Mouse (Mus musculus): ENCODE data around the gene Gm20489.

Gene Gm20489

DNA sequence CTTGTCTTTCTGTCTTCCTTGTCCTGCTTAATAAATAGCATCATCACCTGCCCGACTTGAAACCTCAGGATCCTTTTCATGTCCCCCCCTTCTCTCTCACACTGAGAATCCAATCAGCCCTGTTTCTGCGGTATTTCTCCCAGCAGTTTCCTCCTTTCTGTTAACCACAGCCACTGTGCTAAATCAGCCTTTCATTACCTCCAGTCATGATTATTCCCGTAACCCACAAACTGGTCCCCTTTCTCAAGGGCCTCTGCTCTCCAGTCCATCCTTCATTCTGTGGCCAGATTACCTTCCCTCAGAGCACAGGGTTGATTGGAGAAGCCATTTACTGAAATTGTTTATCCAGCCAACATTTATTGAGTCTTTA lies at the start of gene Gm20489:
Gene Gm20489, minus strand, starts transcription at position 269 of the 370 bp plus-strand sequence.
- no peak for DNase-seq (ENCODE audit: low spot score in 2 of 2)

GRCm38 (mm10) chrX:101313625-101314359 lies 45.0 kb upstream of the Gm20489 start:
- DNase-seq (ENCODE audit: low spot score in 2 of 2), result no peak

DNA sequence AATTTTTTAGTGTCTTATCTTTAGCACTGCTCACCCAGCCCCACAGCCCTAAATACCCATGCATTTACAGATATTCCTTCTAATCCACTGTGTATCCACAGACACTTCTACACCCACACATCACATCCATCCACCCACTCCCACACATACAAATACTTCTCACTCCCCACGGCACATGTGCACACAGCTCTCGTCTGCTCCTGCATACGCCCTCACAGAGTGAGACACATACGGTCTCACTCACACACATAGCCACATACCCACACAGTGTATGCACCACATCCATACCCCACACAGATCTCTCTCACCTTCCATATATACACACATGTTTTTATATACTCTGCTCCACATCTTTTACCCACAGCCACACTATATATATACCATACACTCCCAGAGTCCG lies 40.5 kb upstream of the Gm20489 start:
- no peak for DNase-seq (ENCODE audit: low spot score in 2 of 2)

DNA sequence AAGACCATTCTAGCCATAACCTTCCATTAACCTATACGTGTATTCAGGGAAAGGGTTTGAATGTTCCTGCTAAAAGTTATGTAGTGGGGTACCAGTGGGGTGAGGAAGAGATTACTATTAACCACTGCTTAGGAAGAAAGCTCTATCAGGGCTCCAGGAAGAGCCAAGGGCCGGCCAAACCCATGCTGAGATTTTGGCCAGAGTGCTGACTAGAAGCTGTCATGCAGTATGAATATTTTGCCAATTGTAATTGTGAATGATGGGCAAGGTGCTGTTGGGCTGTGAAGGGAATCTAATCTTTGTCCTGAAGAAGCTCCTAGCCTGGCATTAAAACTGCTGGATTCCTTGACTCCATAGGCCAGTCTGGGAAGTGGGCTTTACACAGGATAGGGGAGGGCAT lies 35.8 kb upstream of the Gm20489 start:
- DNase-seq (ENCODE audit: low spot score in 2 of 2), result no peak

DNA sequence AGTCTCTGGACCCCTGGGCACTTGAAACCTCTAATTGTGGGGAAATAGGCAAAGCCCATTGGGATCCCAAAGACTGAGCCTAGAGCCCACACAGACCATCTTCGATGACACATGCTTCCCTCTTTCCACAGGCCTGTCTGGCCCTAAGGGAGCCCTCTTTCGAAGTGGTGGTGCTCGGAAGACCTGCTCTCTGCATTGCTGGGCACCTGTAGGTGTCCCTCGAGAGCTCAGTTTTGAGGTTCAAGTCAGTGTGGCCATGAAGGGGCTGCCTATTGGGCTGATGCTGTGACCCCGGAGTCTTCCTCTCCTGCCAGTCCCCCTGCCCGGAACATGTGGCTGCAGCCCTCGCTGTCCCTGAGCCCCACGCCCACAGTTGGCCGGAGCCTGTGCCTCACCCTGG lies 32.8 kb upstream of the Gm20489 start:
- no peak for DNase-seq (ENCODE audit: low spot score in 2 of 2)

DNA sequence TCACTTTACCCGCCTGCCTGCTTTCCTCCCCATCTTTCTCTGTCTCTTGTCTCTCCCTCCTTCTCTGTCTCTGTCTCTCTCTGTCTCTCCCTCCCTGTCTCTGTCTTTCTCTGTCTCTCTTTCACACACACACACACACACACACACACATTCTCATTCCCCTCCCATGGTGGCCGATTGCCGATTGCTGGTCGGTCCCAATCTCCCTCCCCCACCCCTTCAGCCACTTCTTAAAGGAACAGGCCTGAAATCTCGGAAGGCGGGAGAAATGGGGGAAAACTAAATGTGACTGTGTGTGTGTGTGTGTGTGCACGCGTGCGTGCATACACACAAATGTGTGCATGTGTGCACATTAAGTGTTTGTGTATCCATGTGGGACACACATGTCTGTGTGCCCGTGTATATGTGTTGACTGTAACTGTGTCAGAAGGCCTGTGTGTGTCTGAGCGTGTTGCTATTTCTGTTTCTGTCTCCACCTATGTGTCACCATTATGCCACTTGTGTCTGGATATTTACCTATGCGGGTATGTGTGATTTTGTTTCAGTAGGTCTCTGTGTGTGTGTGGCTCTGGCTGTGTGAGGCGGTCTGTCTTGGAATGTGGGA lies 31.7 kb upstream of the Gm20489 start:
- DNase-seq (ENCODE audit: low spot score in 2 of 2), result no peak

DNA sequence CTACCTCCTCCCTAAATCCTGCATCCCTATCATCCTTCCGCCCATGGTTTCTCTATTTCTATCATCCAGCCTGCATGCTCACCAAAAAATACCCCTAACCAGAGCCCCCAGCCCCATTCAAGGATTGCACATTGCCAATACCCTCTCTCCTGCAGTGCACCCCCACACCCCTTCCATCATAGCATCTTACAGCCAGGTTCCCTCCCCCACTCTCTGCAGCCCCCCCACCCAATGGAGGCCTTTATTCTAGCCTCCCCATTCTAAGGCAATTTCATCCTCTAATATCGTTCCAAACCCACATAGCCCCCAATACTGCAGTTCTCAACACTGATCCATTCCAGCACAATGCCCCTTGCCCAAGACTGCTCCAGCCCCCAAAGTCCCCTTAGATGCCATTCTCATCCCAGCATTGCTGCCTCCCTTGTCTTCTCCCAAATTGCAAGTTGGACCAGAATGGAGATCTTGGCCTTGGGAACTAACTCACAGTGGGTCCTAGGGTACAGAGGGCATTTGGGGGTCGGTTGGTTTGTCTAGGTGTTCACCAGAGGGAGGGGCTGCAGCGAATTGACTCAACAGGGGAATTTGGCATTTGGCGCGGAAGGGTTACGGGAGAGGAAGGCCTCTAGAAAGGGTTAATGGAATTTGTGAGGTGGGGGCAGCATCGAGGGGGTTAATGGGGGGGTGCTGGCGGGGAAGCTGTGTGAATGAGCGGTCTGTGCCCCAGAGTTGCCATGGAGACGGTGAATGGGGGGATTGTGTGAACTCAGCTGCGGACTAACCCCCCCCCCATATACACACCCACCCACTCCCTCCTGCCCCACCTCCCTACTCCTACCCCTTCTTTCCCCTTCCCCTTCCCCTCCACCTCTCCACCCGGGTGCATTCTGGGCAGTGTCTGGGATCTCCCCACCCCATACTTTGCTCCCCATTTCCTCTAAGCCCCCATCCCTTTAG lies 30.9 kb upstream of the Gm20489 start:
- no peak for DNase-seq (ENCODE audit: low spot score in 2 of 2)

- DNase-seq (ENCODE audit: low spot score in 2 of 2), result peak in 1 of 2 experiments; percentile 21
These were observed 30.2 kb upstream of the Gm20489 start, which contains the start of gene Nlgn3 for GRCm38 (mm10) chrX:101299055-101299454. TSS of gene Nlgn3 (plus strand) at chrX:101299168.

DNA sequence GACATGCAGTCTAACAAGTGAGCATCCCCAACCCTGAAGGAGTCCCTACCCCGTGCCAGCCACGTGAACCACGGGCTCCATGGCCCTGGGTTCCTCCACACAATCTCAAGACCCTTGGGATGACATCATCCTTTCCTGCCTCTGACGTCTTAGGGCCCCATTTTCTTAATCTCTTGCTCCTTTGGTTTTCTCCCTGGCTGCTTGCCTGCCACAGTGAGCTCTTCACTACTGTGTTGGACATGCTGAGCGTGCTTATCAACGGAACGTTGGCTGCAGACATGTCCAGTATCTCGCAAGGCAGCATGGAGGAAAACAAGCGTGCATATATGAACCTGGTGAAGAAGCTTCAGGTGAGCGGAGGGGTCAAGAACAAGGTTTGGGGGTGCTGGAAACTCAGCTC lies 21.3 kb upstream of the Gm20489 start:
- DNase-seq (ENCODE audit: low spot score in 2 of 2), result peak in 1 of 2 experiments; percentile 32

DNA sequence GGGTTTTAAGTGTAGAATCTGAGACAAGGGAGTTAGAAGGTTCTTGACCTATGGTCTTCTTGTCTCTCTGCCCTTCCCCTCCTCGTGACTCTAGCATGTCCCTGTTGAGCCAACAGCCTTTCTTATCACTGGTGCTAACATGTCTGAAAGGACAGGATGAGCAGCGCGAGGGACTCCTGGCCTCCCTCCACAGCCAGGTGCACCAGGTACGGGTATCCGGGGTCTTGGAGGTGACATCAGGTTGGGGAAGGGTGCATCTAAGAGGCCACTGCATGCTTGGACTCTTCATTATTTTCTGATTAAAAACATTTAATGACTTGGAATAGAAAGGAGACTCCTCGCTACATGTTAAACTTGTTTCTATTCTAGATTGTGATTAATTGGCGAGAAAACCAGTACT lies 20.2 kb upstream of the Gm20489 start:
- no peak for DNase-seq (ENCODE audit: low spot score in 2 of 2)

DNA sequence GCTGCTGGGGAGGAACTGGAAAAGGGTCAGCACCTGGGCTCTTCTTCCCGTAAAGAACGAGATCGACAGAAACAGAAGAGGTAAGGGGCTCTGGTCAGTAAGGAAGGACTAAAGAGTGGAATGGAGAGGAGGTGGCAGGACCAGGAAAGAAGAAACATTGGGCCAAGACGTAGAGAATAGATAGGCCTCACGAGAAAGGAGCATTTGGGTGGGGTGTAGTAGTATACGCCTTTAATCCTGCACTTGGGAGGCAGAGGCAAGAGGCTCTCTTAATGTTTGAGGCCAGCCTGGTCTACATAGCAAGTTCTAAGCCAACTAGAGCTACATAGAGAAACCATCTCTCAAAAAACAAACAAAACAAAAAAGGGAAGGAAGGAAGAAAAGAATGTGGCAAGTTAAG lies 19.6 kb upstream of the Gm20489 start:
- no peak for DNase-seq (ENCODE audit: low spot score in 2 of 2)

GRCm38 (mm10) chrX:101287543-101287942 lies 18.7 kb upstream of the Gm20489 start:
- DNase-seq (ENCODE audit: low spot score in 2 of 2), result peak in 1 of 2 experiments; percentile 50

- no peak for DNase-seq (ENCODE audit: low spot score in 2 of 2)
These were observed 17.3 kb upstream of the Gm20489 start for GRCm38 (mm10) chrX:101285953-101286670.

- peak in 1 of 2 experiments; percentile 79 for DNase-seq (ENCODE audit: low spot score in 2 of 2)
These were observed 16.7 kb upstream of the Gm20489 start for GRCm38 (mm10) chrX:101285534-101285933.

GRCm38 (mm10) chrX:101282813-101283212 lies 14.0 kb upstream of the Gm20489 start:
- DNase-seq (ENCODE audit: low spot score in 2 of 2), result no peak

DNA sequence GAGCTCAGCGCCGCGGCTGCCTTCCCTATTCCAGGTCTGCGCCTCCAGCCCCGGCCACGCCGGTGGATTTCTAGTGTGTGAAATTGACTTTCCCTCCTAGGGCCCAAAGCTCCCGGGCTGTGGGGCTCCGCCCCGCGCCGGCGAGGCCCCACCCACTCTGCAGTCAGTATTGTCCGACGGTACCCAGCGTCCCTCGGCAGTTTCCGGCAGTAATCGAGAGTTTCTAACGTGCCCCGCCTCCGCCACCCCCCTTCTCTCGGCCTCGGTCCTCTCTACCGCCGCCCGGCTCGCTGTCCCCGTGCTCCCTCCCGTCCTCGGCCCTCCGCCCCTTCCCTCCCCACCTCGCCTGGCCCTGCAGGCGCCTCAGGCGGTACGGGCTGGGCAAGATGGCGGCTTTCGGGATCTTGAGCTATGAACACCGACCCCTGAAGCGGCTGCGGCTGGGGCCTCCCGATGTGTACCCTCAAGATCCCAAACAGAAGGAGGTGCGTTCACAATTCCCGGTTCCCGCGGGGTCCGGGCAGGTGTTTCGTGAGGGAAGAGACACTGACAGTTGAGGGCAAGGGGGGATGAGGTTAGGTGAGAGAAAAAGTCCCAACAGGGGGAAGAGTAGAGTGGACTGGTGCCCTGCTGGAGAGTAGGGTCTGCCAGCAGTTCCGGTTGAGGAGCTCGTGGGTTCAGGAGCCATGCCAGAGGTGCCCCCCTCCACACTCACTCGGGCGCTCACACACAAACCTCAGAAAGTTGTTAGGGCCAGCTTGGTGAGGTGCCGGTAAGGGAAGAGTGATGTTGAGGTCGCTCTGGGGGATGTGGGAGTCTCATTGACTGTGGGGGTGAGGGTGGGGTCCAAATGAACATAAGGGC lies 5.3 kb upstream of the Gm20489 start, which contains the start of gene Med12:
Gene Med12, plus strand, starts transcription at position 156 of the 864 bp plus-strand sequence.
- peak; percentile 76 to 94 for DNase-seq (ENCODE audit: low spot score in 2 of 2)

DNA sequence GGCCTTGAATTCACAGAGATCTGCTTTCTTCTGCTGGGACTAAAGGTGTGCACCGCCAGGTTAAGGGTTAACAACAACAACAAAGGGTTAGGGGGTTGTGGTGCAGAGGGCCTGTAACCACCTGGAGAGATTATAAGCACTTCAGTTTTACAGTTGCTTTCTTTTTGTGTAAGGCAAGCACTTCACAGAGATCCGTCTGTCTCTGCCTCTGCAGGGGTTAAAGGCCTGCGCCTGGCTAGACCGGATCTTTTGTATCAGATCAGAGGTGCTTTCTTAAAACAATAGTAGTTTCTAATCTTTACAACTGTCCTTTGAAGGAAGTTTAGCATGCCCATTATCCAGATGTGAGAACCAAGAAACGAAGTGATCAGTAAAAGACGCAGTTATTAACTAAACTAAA lies 4.6 kb upstream of the Gm20489 start:
- no peak for DNase-seq (ENCODE audit: low spot score in 2 of 2)

DNA sequence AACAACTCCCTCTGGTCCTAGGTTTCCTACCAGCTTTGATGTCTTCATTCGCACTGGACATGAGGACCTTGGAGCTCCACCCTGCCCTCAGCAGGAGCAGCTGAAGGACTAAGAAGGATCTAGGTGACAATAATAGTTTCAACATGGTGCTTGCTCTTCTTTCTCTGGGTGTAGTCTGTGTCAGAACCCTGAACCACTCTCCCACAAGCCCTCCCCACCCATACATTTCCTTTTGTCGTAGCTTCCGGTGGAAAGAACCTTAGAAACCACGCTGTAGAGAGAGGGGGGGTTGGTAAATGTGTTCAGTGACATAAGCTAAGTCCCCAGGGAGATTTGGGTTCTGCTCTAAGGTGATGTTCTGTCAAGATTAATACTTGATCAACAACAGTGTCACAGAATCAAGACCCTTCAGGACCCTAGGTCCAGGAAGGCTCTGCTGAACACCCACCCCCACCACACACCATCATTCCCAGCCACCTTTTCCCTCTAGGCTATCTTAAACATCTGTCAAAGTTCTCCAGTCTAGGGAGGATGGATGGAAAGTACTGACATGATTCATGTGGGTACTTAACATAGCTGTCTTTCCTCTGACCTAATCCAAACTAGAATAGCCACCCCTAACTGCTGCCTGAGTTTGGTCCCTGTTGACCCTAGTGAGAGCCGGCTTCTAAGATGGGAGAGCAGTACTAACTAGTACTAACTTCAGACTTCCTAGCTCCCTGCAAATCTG lies 633 bp downstream of the Gm20489 start, which contains the start of gene Il2rg:
Gene Il2rg, minus strand, starts transcription at position 231 of the 730 bp plus-strand sequence.
- DNase-seq (ENCODE audit: low spot score in 2 of 2), result peak in 1 of 2 experiments; percentile 42

DNA sequence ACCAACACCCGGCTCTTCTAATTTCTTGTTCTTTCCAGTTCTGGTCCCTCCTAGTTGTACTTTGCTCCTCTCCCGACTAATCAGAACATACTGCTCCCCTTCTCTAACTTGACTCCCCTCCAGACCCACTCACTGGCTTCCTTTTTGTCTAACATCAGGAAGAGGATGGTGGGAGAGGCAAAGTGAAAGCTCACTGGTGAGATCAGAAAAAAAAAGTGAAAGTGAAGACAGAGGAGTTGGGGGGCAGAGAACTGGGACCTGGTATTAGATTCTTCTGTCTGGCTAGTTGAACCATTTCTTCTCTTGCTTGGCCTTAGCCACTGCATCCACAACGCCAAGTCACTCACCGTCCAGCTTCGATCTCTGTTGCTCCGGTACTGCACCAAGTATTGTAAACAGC lies 2.2 kb downstream of the Gm20489 start:
- DNase-seq (ENCODE audit: low spot score in 2 of 2), result no peak

DNA sequence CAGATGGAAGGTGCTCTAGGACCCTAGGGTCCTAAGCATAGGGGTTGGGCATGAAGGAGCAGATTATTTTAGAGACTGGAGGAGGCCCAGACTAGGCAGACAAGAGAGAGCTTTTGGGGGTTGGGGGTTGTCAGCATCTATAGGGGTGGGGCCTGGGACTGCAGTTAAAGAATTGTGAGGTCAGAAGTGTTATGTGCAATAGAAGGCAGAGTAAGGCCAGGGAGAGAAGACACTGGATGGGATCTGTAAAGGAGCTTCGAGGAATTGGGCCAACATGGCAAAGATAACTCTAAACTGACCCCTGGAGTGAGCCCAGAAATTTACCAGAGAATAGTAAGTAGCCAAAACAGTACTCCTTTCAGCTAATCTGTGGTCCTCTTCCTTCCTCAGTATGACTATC lies 4.9 kb downstream of the Gm20489 start, which contains the start of gene Gm614:
Gene Gm614, minus strand, starts transcription at position 101 of the 400 bp plus-strand sequence.
- DNase-seq (ENCODE audit: low spot score in 2 of 2), result no peak
